Comparison of ENCODE assay signal across 8 mouse cellular contexts in the genomic region with DNA sequence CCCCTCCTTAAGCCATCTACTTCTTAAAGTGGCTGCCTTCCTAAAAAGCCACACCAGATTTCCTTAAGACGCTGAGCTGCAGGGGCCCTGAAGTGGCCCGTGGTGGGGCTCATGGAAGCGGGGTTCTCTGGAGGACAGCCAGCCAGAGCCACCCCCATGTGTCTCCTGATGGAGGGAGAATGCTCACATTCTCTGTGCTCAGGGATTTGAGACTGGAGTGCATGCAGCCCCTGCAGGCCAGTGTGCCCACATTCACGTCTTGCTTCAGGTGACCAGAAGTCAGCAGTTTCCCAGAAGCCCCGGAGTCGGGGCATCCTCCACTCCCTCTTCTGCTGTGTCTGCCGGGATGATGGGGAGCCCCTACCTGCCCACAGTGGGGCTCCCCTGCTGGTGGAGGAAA. TPM values are rescaled to one million over a fixed set of nuclear protein-coding genes. Genes with fewer than 3 reads are reported as not detected.
DNase-seq lines count a peak whose midpoint lies in the region; ATAC-seq lines count a peak whose summit lies in the region.

No protein-coding gene starts in this region.

- no peaks in the 10 kb centered on the region for H3K9me3 ChIP-seq in hindbrain, embryonic 15.5 days
- no peaks in the 10 kb centered on the region for H3K9me3 ChIP-seq in midbrain, embryonic 14.5 days (ENCODE audit: control insufficient read depth, low read length)

- peak; percentile 52 for DNase-seq in kidney, adult 11 months
- no peak for DNase-seq in kidney, postnatal 25 days
- DNase-seq in cerebellum, adult 9-11 months: peak; percentile 65
- no peak for DNase-seq in midbrain, embryonic 14.5 days
- DNase-seq in adrenal gland, postnatal 25 days: no peak
- DNase-seq in frontal cortex, adult 2 months (ENCODE audit: extremely low spot score in 1 of 2, low spot score in 1 of 2): no peak
- DNase-seq in lung, postnatal 14 days: no peak

- H3K36me3 ChIP-seq in hindbrain, embryonic 15.5 days: peaks cover 4% of the 10 kb centered on the region; the same call in 1 of the 2 replicates
- peaks cover 12% of the 10 kb centered on the region for H3K36me3 ChIP-seq in midbrain, embryonic 14.5 days (ENCODE audit: control insufficient read depth, insufficient read depth, low read length)

- 0 out of 2 replicates have a peak, but pooled peaks cover 4% of the 10 kb centered on the region for H3K27me3 ChIP-seq in hindbrain, embryonic 15.5 days
- H3K27me3 ChIP-seq in midbrain, embryonic 14.5 days (ENCODE audit: control insufficient read depth, insufficient read depth, low read length): peaks cover 8% of the 10 kb centered on the region; the same call in 1 of the 2 replicates

- peak overlapping the region; percentile 72 for H3K4me3 ChIP-seq in hindbrain, embryonic 15.5 days
- peak overlapping the region; percentile 96 for H3K4me3 ChIP-seq in midbrain, embryonic 14.5 days (replicated peaks; ENCODE audit: low read depth, low read length)

- H3K4me2 ChIP-seq in hindbrain, embryonic 15.5 days: peak overlapping the region; percentile 93
- peak overlapping the region; percentile 91 for H3K4me2 ChIP-seq in midbrain, embryonic 14.5 days (ENCODE audit: low read length)

- peaks cover 43% of the 10 kb centered on the region for H3K4me1 ChIP-seq in hindbrain, embryonic 15.5 days (replicated peaks)
- peaks cover 12% of the 10 kb centered on the region for H3K4me1 ChIP-seq in midbrain, embryonic 14.5 days (ENCODE audit: control insufficient read depth, insufficient read depth, low read length)

- no peak overlapping the region for H3K27ac ChIP-seq in hindbrain, embryonic 15.5 days (replicated peaks)
- H3K27ac ChIP-seq in midbrain, embryonic 14.5 days (replicated peaks; ENCODE audit: low read depth, low read length): no peak overlapping the region

- H3K9ac ChIP-seq in hindbrain, embryonic 15.5 days: peak overlapping the region; percentile 57
- H3K9ac ChIP-seq in midbrain, embryonic 14.5 days (replicated peaks; ENCODE audit: low read length): peak overlapping the region; percentile 74; the same call in 1 of the 2 replicates

- WGBS in hindbrain, embryonic 15.5 days: 46% methylated on average over 7 of the region's 7 CpGs
- 45% methylated on average over 7 of the region's 7 CpGs for WGBS in midbrain, embryonic 14.5 days

- ATAC-seq in hindbrain, embryonic 15.5 days (ENCODE audit: low FRiP score, low read depth): no peak
- no peak for ATAC-seq in midbrain, embryonic 14.5 days (ENCODE audit: low FRiP score, low TSS enrichment)

RNA-seq across cellular contexts. Expression of gene Ctdsp1, which starts 1.7 kb away (rescaled TPM):
- polyA plus RNA-seq in hindbrain, embryonic 15.5 days (2015; fragmentation: Nextera tagmentation; extraction: Ambion mirVana): 19.3 and 19.5 TPM in 2 replicates
- 8.6 and 17.1 TPM in 2 replicates for polyA plus RNA-seq in midbrain, embryonic 14.5 days (2014; fragmentation: Nextera tagmentation; extraction: Ambion mirVana)
- 168 and 179 TPM in 2 replicates for total RNA-seq in adrenal gland, postnatal 25 days (2021)
- polyA plus RNA-seq in frontal cortex, adult 2 months (2012; rRNA removed): 27.4 and 27.7 TPM in 2 replicates

RNA-seq across cellular contexts. Expression of gene Vil1, which starts 16.2 kb away (rescaled TPM):
- polyA plus RNA-seq in hindbrain, embryonic 15.5 days (2015; fragmentation: Nextera tagmentation; extraction: Ambion mirVana): 0.12 and 0.24 TPM in 2 replicates
- 0.09 and 0.30 TPM in 2 replicates for polyA plus RNA-seq in midbrain, embryonic 14.5 days (2014; fragmentation: Nextera tagmentation; extraction: Ambion mirVana)
- total RNA-seq in adrenal gland, postnatal 25 days (2021): 1.6 TPM in 2 replicates
- polyA plus RNA-seq in frontal cortex, adult 2 months (2012; rRNA removed): 0.42 and 0.82 TPM in 2 replicates

RNA-seq across cellular contexts. Expression of gene Slc11a1, which starts 18.0 kb away (rescaled TPM):
- 2.9 and 3.4 TPM in 2 replicates for polyA plus RNA-seq in hindbrain, embryonic 15.5 days (2015; fragmentation: Nextera tagmentation; extraction: Ambion mirVana)
- 0.51 and 2.7 TPM in 2 replicates for polyA plus RNA-seq in midbrain, embryonic 14.5 days (2014; fragmentation: Nextera tagmentation; extraction: Ambion mirVana)
- total RNA-seq in adrenal gland, postnatal 25 days (2021): 5.8 and 11.4 TPM in 2 replicates
- polyA plus RNA-seq in frontal cortex, adult 2 months (2012; rRNA removed): 5.5 and 9.1 TPM in 2 replicates

RNA-seq across cellular contexts. Expression of gene Catip, which starts 31.1 kb away (rescaled TPM):
- 1.1 and 2.4 TPM in 2 replicates for polyA plus RNA-seq in hindbrain, embryonic 15.5 days (2015; fragmentation: Nextera tagmentation; extraction: Ambion mirVana)
- polyA plus RNA-seq in midbrain, embryonic 14.5 days (2014; fragmentation: Nextera tagmentation; extraction: Ambion mirVana): 0.30 and 0.57 TPM in 2 replicates
- total RNA-seq in adrenal gland, postnatal 25 days (2021): 0.67 TPM in 2 replicates
- 5.3 and 6.0 TPM in 2 replicates for polyA plus RNA-seq in frontal cortex, adult 2 months (2012; rRNA removed)

Comparison
In these comparisons a context has a peak if more than half of its experiments do, and no peak if none do; other contexts are left out.
1. DNase-seq: peak in kidney, adult 11 months (single experiment) and cerebellum, adult 9-11 months (single experiment); none in kidney, postnatal 25 days (0 of 2), midbrain, embryonic 14.5 days (single experiment), adrenal gland, postnatal 25 days (single experiment), frontal cortex, adult 2 months (0 of 2) and lung, postnatal 14 days (single experiment).